Mouse (Mus musculus) layer of hippocampus, adult 18-20 months (tissue): ENCODE results near the gene Trmt10b. TPM values are rescaled to one million over a fixed set of nuclear protein-coding genes. Genes with fewer than 3 reads are reported as not detected.
A peak's percentile ranks its signal among the peaks of the same experiment; 100 is the strongest.

ENCODE experiments used
- DNase-seq, 2 experiments: peaks; one replicate each; pipeline ENCODE4 v3.0.0; 2022; ENCODE audit warnings: low spot score in 2 of 2
- long read RNA-seq: library from polyadenylated mRNA; stranded (forward); transcript quantifications from one replicate; pipeline ENCODE4 v2.0.0, GENCODE M21; 2021
- total RNA-seq, 2 experiments: library from RNA; stranded (reverse); gene quantifications; 2 replicates each; pipeline ENCODE4 v1.2.3; 2021

Gene Trmt10b
- total RNA-seq, result 10 to 100 TPM; 15.6 to 15.9 TPM
- long read RNA-seq, transcript Trmt10b-201 (9 exons, 2,064 nt), result major isoform, 10 of 21 reads
- long read RNA-seq, partial matches to known transcripts, result 2 of 21 reads
- long read RNA-seq, other reads (novel, unspliced or antisense), result 9 of 21 reads

- DNase-seq, result peak; percentile 50 to 84
These were observed at the start of gene Trmt10b for GRCm38 (mm10) chr4:45296662-45297564. Gene Trmt10b (plus strand): TSS chr4:45297127.

GRCm38 (mm10) chr4:45251265-45251664 lies 45.7 kb upstream of the Trmt10b start:
- DNase-seq, result no peak

GRCm38 (mm10) chr4:45252861-45253262 lies 44.1 kb upstream of the Trmt10b start:
- peak in 1 of 2 experiments; percentile 51 for DNase-seq

GRCm38 (mm10) chr4:45253839-45254601 lies 42.9 kb upstream of the Trmt10b start:
- peak in 1 of 2 experiments; percentile 48 for DNase-seq

- DNase-seq, result no peak
These were observed 37.6 kb upstream of the Trmt10b start for GRCm38 (mm10) chr4:45259232-45259832.

- DNase-seq, result peak in 1 of 2 experiments; percentile 34
These were observed 35.4 kb upstream of the Trmt10b start for GRCm38 (mm10) chr4:45261551-45261950.

- DNase-seq, result no peak
These were observed 29.0 kb upstream of the Trmt10b start for GRCm38 (mm10) chr4:45267883-45268282.

GRCm38 (mm10) chr4:45271041-45271452 lies 25.9 kb upstream of the Trmt10b start:
- peak; percentile 45 to 75 for DNase-seq

GRCm38 (mm10) chr4:45275770-45276169 lies 21.2 kb upstream of the Trmt10b start:
- DNase-seq, result no peak

- no peak for DNase-seq
These were observed 17.6 kb upstream of the Trmt10b start for GRCm38 (mm10) chr4:45279292-45279691.

- peak; percentile 13 to 75 for DNase-seq
These were observed 16.9 kb upstream of the Trmt10b start for GRCm38 (mm10) chr4:45279981-45280548.

- no peak for DNase-seq
These were observed 10.6 kb upstream of the Trmt10b start for GRCm38 (mm10) chr4:45286318-45286717.

GRCm38 (mm10) chr4:45287906-45288305 lies 9.0 kb upstream of the Trmt10b start:
- DNase-seq, result no peak

- no peak for DNase-seq
These were observed 8.6 kb downstream of the Trmt10b start for GRCm38 (mm10) chr4:45305536-45305935.

- peak in 1 of 2 experiments; percentile 17 for DNase-seq
These were observed 11.1 kb downstream of the Trmt10b start for GRCm38 (mm10) chr4:45308046-45308445.

GRCm38 (mm10) chr4:45308606-45309005 lies 11.7 kb downstream of the Trmt10b start:
- no peak for DNase-seq

- DNase-seq, result no peak
These were observed 14.1 kb downstream of the Trmt10b start for GRCm38 (mm10) chr4:45311056-45311455.

GRCm38 (mm10) chr4:45320159-45320816 lies 23.4 kb downstream of the Trmt10b start:
- peak; percentile 82 to 88 for DNase-seq

GRCm38 (mm10) chr4:45331139-45331538 lies 34.2 kb downstream of the Trmt10b start:
- DNase-seq, result no peak

- no peak for DNase-seq
These were observed 35.5 kb downstream of the Trmt10b start for GRCm38 (mm10) chr4:45332466-45332865.
